Mouse (Mus musculus): ENCODE results near the gene Tpm1.

GRCm38 (mm10) chr9:67026061-67026460 is 23.1 kb downstream of the Tpm1 start:
- TF ChIP-seq CTCF (IDR thresholded peaks at IDR 0.05; ENCODE audit: low read depth): no peak
- no peak for TF ChIP-seq EP300 (IDR thresholded peaks at IDR 0.05; ENCODE audit: low read depth)

Data from liver, postnatal 0 days (tissue).